Mouse (Mus musculus) frontal cortex, postnatal 10 days (tissue): ENCODE results near the gene Lrrn2.

Experiments
- DNase-seq, 2 experiments: peaks; one replicate each; pipeline ENCODE4 v3.0.0; 2022; ENCODE audit warnings: low spot score in 2 of 2, mixed read lengths in 1 of 2

The Lrrn2 gene

DNA sequence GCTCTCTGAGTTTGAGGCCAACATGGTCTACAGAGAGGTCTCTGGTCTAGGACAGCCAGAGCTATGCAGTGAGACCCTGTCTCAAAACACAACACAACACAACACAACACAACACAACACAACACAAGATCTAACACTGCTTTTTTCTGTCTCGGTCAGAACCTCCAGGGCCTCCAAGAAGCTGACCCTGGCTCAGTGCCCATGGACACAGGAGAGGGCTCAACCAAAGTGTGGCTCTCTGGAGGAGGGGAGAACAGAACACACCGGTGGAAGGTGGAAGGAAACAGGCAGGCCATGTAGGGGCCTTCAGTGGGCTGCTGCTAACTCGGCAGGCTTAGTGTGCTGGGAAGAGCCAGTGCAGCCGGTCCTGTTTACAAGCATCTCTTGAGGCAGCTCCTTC is 5.6 kb downstream of the Lrrn2 start:
- DNase-seq: no peak

DNA sequence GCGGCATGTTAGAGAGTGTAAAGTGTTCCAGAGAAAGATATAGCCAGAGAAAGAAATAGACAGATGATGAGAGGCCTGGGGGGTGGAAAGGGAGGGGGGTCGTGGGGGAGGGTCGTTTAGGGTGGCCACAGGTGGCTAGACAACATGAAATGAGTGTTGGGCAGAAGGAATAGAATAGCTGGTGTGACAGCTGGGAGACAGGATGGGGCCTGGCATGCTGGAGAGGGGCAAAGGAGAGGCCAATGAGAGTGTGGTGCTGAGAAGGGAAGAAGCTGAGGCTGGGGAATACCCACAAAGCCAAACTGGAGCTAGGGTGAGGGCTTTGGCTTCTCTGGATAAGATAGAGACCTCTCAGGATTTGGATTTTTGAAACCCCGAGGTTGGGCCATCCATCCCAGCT is 6.6 kb downstream of the Lrrn2 start:
- DNase-seq: no peak

DNA sequence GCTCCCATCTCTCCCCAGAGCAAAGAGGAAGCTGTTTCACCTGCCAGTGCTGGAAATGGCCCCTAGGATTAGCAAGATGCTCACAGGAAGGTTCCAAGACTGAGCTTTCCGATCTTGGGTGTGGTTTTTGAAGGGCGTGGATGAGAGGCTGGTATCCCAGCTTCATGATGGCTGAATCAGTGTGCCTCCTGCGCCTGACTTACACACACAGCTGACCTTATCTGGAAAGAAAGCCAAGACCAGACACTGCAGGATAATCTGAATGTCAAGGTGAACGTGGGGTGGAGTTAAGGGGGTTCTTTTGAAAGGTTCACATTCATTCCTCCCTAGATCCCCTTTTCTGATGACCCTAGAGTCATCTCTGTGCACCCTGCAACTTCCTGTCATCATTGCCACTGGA is 8.7 kb downstream of the Lrrn2 start:
- DNase-seq: no peak

DNA sequence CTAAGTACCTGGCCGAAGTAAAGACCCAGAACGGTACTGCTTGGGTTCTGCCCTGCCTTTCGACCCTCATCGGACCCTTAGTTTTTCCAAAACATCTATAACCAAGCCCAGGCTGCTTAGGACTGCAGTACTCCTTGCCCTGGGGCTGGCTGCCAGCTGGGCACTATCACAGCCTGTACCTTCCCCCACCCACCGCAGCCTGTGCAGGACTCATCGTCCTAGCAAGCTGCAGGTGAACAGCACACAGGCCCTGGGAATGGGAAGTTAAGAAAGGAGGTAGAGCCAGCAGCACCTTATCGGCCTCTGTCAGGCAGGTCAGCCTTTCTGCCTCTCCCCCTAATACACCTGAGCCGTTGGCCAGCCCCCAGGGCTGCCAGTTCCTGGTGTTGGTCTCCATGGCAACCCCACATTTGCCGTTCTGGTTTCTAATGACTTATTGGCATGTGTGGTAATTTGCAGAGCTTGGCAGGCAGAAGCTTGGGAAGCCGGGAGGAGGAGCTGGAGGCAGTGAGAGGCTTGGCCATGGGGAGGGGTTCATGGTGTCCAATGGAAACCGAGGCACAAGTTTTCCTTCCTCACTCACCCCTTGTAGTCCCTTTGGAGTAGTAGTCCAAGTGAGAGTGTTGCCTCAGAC is 10.2 kb downstream of the Lrrn2 start:
- no peak for DNase-seq

GRCm38 (mm10) chr1:132892065-132892464 is 12.0 kb downstream of the Lrrn2 start:
- no peak for DNase-seq

- peak in 1 of 2 experiments; percentile 50 for DNase-seq
These were observed 13.4 kb downstream of the Lrrn2 start for GRCm38 (mm10) chr1:132893311-132894077.

DNA sequence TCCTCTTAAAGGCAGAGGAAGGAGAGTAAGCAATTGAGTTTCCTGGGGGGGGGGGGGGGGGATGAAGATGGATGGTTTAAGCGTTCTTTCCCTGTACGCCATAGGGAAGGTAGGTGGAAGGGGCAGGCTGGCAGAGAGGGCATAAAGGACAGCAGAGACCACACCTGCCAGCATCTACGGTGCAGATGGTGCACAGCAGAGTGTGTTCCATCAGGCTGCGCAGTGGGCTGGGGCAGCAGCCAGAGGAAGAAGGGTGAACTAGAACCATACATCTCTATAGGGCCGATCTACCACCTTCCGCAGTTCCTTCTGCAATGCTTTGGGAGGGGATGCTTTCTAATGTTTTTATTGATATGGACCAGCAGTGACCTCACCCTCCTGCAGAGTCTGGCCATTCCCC is 19.0 kb downstream of the Lrrn2 start:
- DNase-seq: no peak

DNA sequence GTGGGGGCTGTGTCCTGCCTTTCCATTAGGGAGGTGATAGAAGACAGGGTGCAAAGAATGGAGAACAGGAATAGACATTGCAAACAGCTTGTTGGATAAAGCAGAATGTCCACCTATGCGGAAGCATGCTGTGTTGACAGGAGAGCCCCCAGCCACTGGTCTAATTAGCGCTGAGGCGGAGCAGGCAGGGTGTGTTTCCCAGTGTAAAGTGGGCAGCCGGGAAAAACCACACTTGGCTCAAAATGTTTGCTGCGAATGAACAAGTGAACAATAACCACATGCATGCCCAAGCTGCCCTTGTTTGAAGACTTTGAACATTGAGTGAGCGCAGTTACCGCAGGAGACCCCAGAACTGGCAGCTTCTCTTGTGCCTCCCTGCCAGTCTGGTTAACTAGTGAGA is 19.6 kb downstream of the Lrrn2 start:
- no peak for DNase-seq

GRCm38 (mm10) chr1:132900945-132901344 is 20.9 kb downstream of the Lrrn2 start:
- no peak for DNase-seq

GRCm38 (mm10) chr1:132903519-132903918 is 23.4 kb downstream of the Lrrn2 start:
- DNase-seq: no peak

GRCm38 (mm10) chr1:132909090-132909489 is 29.0 kb downstream of the Lrrn2 start:
- no peak for DNase-seq

GRCm38 (mm10) chr1:132909951-132910350 is 29.9 kb downstream of the Lrrn2 start:
- DNase-seq: no peak

GRCm38 (mm10) chr1:132910414-132911041 is 30.5 kb downstream of the Lrrn2 start:
- no peak for DNase-seq

GRCm38 (mm10) chr1:132915849-132916493 is 35.9 kb downstream of the Lrrn2 start:
- DNase-seq: peak; percentile 56 to 61

DNA sequence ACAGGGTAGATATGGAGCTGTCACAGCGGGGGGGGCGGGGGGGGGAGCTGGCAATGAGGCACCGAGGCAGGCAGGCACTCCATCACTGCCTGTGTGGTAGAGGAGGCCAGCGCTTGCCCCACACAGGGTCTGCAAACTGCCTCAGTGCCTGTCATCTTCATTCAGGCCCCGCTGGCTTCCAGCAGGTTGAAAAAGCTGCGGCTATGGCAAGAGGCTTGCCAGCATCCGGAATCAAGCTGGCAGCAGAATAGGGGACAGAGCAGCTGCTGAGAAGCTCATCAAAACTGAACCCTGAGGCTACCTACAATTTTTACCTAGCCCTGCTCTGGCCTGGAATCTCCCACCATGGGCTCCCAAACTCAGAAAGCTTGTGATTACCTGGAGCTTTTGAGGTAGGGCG is 37.5 kb downstream of the Lrrn2 start:
- DNase-seq: no peak

GRCm38 (mm10) chr1:132918117-132918680 is 38.1 kb downstream of the Lrrn2 start:
- DNase-seq: no peak

- DNase-seq: no peak
These were observed 39.2 kb downstream of the Lrrn2 start for GRCm38 (mm10) chr1:132919258-132919657.

DNA sequence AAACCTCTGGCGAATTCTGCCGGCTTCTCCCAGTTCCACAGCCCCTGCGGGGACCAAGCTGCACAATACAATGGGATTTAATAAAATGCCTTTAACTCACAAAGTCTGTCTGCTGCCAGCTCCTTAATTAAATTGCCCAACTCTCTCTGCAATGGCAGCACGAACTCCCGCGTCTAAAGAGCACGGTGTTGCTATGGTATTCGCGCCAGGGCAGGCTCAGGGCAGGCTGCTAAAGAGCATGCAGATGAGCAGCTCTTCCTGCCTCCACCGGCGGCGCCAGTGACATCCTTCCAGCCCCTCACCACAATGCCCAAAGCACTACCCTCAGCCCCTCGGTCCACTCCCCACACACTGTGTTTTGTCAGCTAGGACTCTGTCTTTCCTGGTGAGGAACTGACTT is 41.0 kb downstream of the Lrrn2 start:
- no peak for DNase-seq

GRCm38 (mm10) chr1:132922257-132922656 is 42.2 kb downstream of the Lrrn2 start:
- DNase-seq: no peak

DNA sequence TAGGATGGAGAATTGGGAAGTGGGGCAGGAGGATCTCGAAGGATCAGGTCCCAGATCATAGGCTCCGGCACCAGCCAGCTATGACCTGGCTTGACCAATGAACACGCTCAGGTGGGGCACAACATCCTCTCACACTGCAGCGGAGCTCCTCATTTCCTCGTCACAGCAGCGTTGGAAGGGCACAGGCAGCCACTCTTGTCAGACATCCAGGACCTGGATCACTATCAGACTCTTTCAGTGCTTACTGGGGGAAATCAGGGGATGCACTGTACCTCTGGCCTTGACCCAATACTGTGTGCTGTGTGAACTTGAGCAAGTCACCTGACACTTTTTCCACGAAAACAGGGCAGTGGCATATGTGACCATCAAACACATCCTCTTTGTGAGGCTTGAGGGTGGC is 45.2 kb downstream of the Lrrn2 start:
- DNase-seq: no peak

- DNase-seq: no peak
These were observed 48.2 kb downstream of the Lrrn2 start for GRCm38 (mm10) chr1:132928032-132928906.
